Mouse (Mus musculus): ENCODE results near the gene Rad23b. TPM values are rescaled to one million over a fixed set of nuclear protein-coding genes. Genes with fewer than 3 reads are reported as not detected.

The Rad23b gene
- polyA plus RNA-seq, 1 experiment from 2014 or later = 167 TPM

GRCm38 (mm10) chr4:55342602-55343001 is 7.2 kb upstream of the Rad23b start:
- Histone ChIP-seq H3K27ac (no peak overlapping the region), H3K36me3 (ENCODE audit: inconsistent target) (no peaks in the 10 kb centered on the region), H3K4me3 (ENCODE audit: inconsistent target) (no peak overlapping the region), H3K79me2 (ENCODE audit: inconsistent target) (no peaks in the 10 kb centered on the region)
- WGBS (ENCODE audit: missing documents) = 81% methylated on average over 5 of the region's 5 CpGs

- Histone ChIP-seq H3K36me3 (ENCODE audit: inconsistent target) (no peaks in the 10 kb centered on the region), H3K79me2 (ENCODE audit: inconsistent target) (no peaks in the 10 kb centered on the region), H3K27ac (no peak overlapping the region), H3K4me3 (ENCODE audit: inconsistent target) (no peak overlapping the region)
- 57% methylated on average over 3 of the region's 3 CpGs for WGBS (ENCODE audit: missing documents)
Measured at GRCm38 (mm10) chr4:55343287-55343686, 6.6 kb upstream of the Rad23b start.

- Histone ChIP-seq H3K36me3 (ENCODE audit: inconsistent target) (no peaks in the 10 kb centered on the region), H3K79me2 (ENCODE audit: inconsistent target) (peaks cover 36% of the 10 kb centered on the region), H3K4me3 (ENCODE audit: inconsistent target) (peak overlapping the region; percentile 44), H3K27ac (peak overlapping the region; percentile 71)
- WGBS (ENCODE audit: missing documents) = 23% methylated on average over 12 of the region's 12 CpGs
Measured at GRCm38 (mm10) chr4:55348759-55349451, 938 bp upstream of the Rad23b start.

- Histone ChIP-seq H3K79me2 (ENCODE audit: inconsistent target) (peaks cover 50% of the 10 kb centered on the region), H3K27ac (peak overlapping the region; percentile 54), H3K4me3 (ENCODE audit: inconsistent target) (peak overlapping the region; percentile 71), H3K36me3 (ENCODE audit: inconsistent target) (no peaks in the 10 kb centered on the region)
- 3% methylated on average over 59 of the region's 66 CpGs for WGBS (ENCODE audit: missing documents)
Measured at GRCm38 (mm10) chr4:55350219-55350931, 532 bp downstream of the Rad23b start.

- H3K36me3 ChIP-seq (ENCODE audit: inconsistent target) = no peaks in the 10 kb centered on the region
- WGBS (ENCODE audit: missing documents) = 8% methylated on average over 12 of the region's 12 CpGs
Measured at GRCm38 (mm10) chr4:55351037-55351436, 1.2 kb downstream of the Rad23b start.

GRCm38 (mm10) chr4:55351860-55352259 is 2.0 kb downstream of the Rad23b start:
- H3K36me3 ChIP-seq (ENCODE audit: inconsistent target) = no peaks in the 10 kb centered on the region
- no peak overlapping the region for H3K4me3 ChIP-seq (ENCODE audit: inconsistent target)
- no peak overlapping the region for H3K27ac ChIP-seq
- peaks cover 65% of the 10 kb centered on the region for H3K79me2 ChIP-seq (ENCODE audit: inconsistent target)

More at GRCm38 (mm10) chr4:55351037-55351436, 1.2 kb downstream of the Rad23b start:
- Histone ChIP-seq H3K27ac (peak overlapping the region; percentile 54), H3K4me3 (ENCODE audit: inconsistent target) (peak overlapping the region; percentile 71), H3K79me2 (ENCODE audit: inconsistent target) (peaks cover 57% of the 10 kb centered on the region)

GRCm38 (mm10) chr4:55354038-55354437 is 4.2 kb downstream of the Rad23b start:
- 100% methylated on average over 1 of the region's 1 CpGs for WGBS (ENCODE audit: missing documents)
- peaks cover 87% of the 10 kb centered on the region for H3K79me2 ChIP-seq (ENCODE audit: inconsistent target)
- no peaks in the 10 kb centered on the region for H3K36me3 ChIP-seq (ENCODE audit: inconsistent target)
- H3K27ac ChIP-seq = no peak overlapping the region
- no peak overlapping the region for H3K4me3 ChIP-seq (ENCODE audit: inconsistent target)

- H3K27ac ChIP-seq = no peak overlapping the region
- H3K79me2 ChIP-seq (ENCODE audit: inconsistent target) = peaks cover 100% of the 10 kb centered on the region
- WGBS (ENCODE audit: missing documents) = 67% methylated on average over 1 of the region's 1 CpGs
- H3K36me3 ChIP-seq (ENCODE audit: inconsistent target) = no peaks in the 10 kb centered on the region
- no peak overlapping the region for H3K4me3 ChIP-seq (ENCODE audit: inconsistent target)
Measured at GRCm38 (mm10) chr4:55355845-55356244, 6.0 kb downstream of the Rad23b start.

- Histone ChIP-seq H3K27ac (no peak overlapping the region), H3K4me3 (ENCODE audit: inconsistent target) (no peak overlapping the region), H3K36me3 (ENCODE audit: inconsistent target) (no peaks in the 10 kb centered on the region), H3K79me2 (ENCODE audit: inconsistent target) (peaks cover 100% of the 10 kb centered on the region)
- WGBS (ENCODE audit: missing documents) = 94% methylated on average over 3 of the region's 3 CpGs
Measured at GRCm38 (mm10) chr4:55356726-55357125, 6.9 kb downstream of the Rad23b start.

GRCm38 (mm10) chr4:55363866-55364265 is 14.0 kb downstream of the Rad23b start:
- peaks cover 4% of the 10 kb centered on the region; the same call in 1 of the 2 replicates for H3K36me3 ChIP-seq (ENCODE audit: inconsistent target)
- 59% methylated on average over 4 of the region's 4 CpGs for WGBS (ENCODE audit: missing documents)
- H3K79me2 ChIP-seq (ENCODE audit: inconsistent target) = peaks cover 100% of the 10 kb centered on the region
- H3K27ac ChIP-seq = peak overlapping the region; percentile 18
- no peak overlapping the region for H3K4me3 ChIP-seq (ENCODE audit: inconsistent target)

- Histone ChIP-seq H3K4me3 (ENCODE audit: inconsistent target) (no peak overlapping the region), H3K79me2 (ENCODE audit: inconsistent target) (peaks cover 100% of the 10 kb centered on the region), H3K27ac (peak overlapping the region; percentile 9; the same call in 1 of the 2 replicates), H3K36me3 (ENCODE audit: inconsistent target) (peaks cover 6% of the 10 kb centered on the region; the same call in 1 of the 2 replicates)
- 100% methylated on average over 4 of the region's 4 CpGs for WGBS (ENCODE audit: missing documents)
Measured at GRCm38 (mm10) chr4:55364374-55364773, 14.5 kb downstream of the Rad23b start.

- no peak overlapping the region for H3K4me3 ChIP-seq (ENCODE audit: inconsistent target)
- peaks cover 99% of the 10 kb centered on the region for H3K79me2 ChIP-seq (ENCODE audit: inconsistent target)
- peaks cover 20% of the 10 kb centered on the region; the same call in 1 of the 2 replicates for H3K36me3 ChIP-seq (ENCODE audit: inconsistent target)
- WGBS (ENCODE audit: missing documents) = 8% methylated on average over 1 of the region's 1 CpGs
- peak overlapping the region; percentile 21 for H3K27ac ChIP-seq
Measured at GRCm38 (mm10) chr4:55366014-55366413, 16.2 kb downstream of the Rad23b start.

- H3K27ac ChIP-seq = no peak overlapping the region
- H3K36me3 ChIP-seq (ENCODE audit: inconsistent target) = peaks cover 36% of the 10 kb centered on the region
- 95% methylated on average over 3 of the region's 3 CpGs for WGBS (ENCODE audit: missing documents)
- peaks cover 97% of the 10 kb centered on the region for H3K79me2 ChIP-seq (ENCODE audit: inconsistent target)
- no peak overlapping the region for H3K4me3 ChIP-seq (ENCODE audit: inconsistent target)
Measured at GRCm38 (mm10) chr4:55370127-55370526, 20.3 kb downstream of the Rad23b start.

- Histone ChIP-seq H3K4me3 (ENCODE audit: inconsistent target) (no peak overlapping the region), H3K36me3 (ENCODE audit: inconsistent target) (peaks cover 36% of the 10 kb centered on the region), H3K27ac (no peak overlapping the region), H3K79me2 (ENCODE audit: inconsistent target) (peaks cover 97% of the 10 kb centered on the region)
- 94% methylated on average over 7 of the region's 7 CpGs for WGBS (ENCODE audit: missing documents)
Measured at GRCm38 (mm10) chr4:55371355-55371754, 21.5 kb downstream of the Rad23b start.

GRCm38 (mm10) chr4:55382350-55382749 is 32.5 kb downstream of the Rad23b start:
- no peak overlapping the region for H3K27ac ChIP-seq
- H3K4me3 ChIP-seq (ENCODE audit: inconsistent target) = no peak overlapping the region
- 97% methylated on average over 2 of the region's 2 CpGs for WGBS (ENCODE audit: missing documents)
- H3K79me2 ChIP-seq (ENCODE audit: inconsistent target) = peaks cover 1% of the 10 kb centered on the region; the same call in 1 of the 2 replicates
- peaks cover 42% of the 10 kb centered on the region for H3K36me3 ChIP-seq (ENCODE audit: inconsistent target)

Measured in macrophage (primary cell).